Mouse (Mus musculus): ENCODE results near the gene Vax1. TPM values are rescaled to one million over a fixed set of nuclear protein-coding genes. Genes with fewer than 3 reads are reported as not detected.

The Vax1 gene
- total RNA-seq (2021), result not detected
- long read RNA-seq, experiment 1, result 0 reads
- long read RNA-seq, experiment 2, partial matches to known transcripts, result 0 of 1 reads
- long read RNA-seq, experiment 2, other reads (novel, unspliced or antisense), result 1 of 1 reads

GRCm38 (mm10) chr19:59169936-59170765 lies at the start of gene Vax1:
Gene Vax1 (minus strand): TSS chr19:59170056.
- no peak for DNase-seq

GRCm38 (mm10) chr19:59218991-59219390 lies 49.1 kb upstream of the Vax1 start, which contains the start of gene Kcnk18:
Gene Kcnk18 (plus strand): TSS chr19:59219214.
- DNase-seq, result no peak

GRCm38 (mm10) chr19:59216891-59217290 lies 47.0 kb upstream of the Vax1 start:
- DNase-seq, result no peak

- DNase-seq, result no peak
Observed at GRCm38 (mm10) chr19:59208986-59209385, 39.1 kb upstream of the Vax1 start.

- peak; percentile 15 for DNase-seq
Observed at GRCm38 (mm10) chr19:59208475-59208874, 38.6 kb upstream of the Vax1 start.

- no peak for DNase-seq
Observed at GRCm38 (mm10) chr19:59198161-59198560, 28.3 kb upstream of the Vax1 start.

- DNase-seq, result no peak
Observed at GRCm38 (mm10) chr19:59196111-59196666, 26.3 kb upstream of the Vax1 start.

- DNase-seq, result no peak
Observed at GRCm38 (mm10) chr19:59195181-59195770, 25.4 kb upstream of the Vax1 start.

- no peak for DNase-seq
Observed at GRCm38 (mm10) chr19:59193986-59194820, 24.3 kb upstream of the Vax1 start.

- no peak for DNase-seq
Observed at GRCm38 (mm10) chr19:59193456-59193855, 23.6 kb upstream of the Vax1 start.

- no peak for DNase-seq
Observed at GRCm38 (mm10) chr19:59192491-59192890, 22.6 kb upstream of the Vax1 start.

GRCm38 (mm10) chr19:59191123-59191505 lies 21.3 kb upstream of the Vax1 start:
- no peak for DNase-seq

GRCm38 (mm10) chr19:59190431-59191122 lies 20.7 kb upstream of the Vax1 start:
- DNase-seq, result no peak

- DNase-seq, result no peak
Observed at GRCm38 (mm10) chr19:59188981-59189380, 19.1 kb upstream of the Vax1 start.

- DNase-seq, result no peak
Observed at GRCm38 (mm10) chr19:59184000-59184399, 14.1 kb upstream of the Vax1 start.

GRCm38 (mm10) chr19:59173341-59174015 lies 3.6 kb upstream of the Vax1 start:
- no peak for DNase-seq

GRCm38 (mm10) chr19:59172781-59173180 lies 2.9 kb upstream of the Vax1 start:
- no peak for DNase-seq

GRCm38 (mm10) chr19:59171871-59172245 lies 2.0 kb upstream of the Vax1 start:
- no peak for DNase-seq

GRCm38 (mm10) chr19:59171151-59171870 lies 1.5 kb upstream of the Vax1 start:
- DNase-seq, result no peak

- no peak for DNase-seq
Observed at GRCm38 (mm10) chr19:59170766-59171095, 875 bp upstream of the Vax1 start.
